Mouse (Mus musculus): ENCODE measurements around the gene Tyms. TPM values are rescaled to one million over a fixed set of nuclear protein-coding genes. Genes with fewer than 3 reads are reported as not detected.
"Not testable (repeated sequence)": the region's sequence is repeated elsewhere in the genome, so short reads cannot be mapped to it uniquely, and the experiment has no call there.

Tyms gene
- total RNA-seq, 2 experiments from 2014 or later, result 5.8 to 7.2 TPM

DNA sequence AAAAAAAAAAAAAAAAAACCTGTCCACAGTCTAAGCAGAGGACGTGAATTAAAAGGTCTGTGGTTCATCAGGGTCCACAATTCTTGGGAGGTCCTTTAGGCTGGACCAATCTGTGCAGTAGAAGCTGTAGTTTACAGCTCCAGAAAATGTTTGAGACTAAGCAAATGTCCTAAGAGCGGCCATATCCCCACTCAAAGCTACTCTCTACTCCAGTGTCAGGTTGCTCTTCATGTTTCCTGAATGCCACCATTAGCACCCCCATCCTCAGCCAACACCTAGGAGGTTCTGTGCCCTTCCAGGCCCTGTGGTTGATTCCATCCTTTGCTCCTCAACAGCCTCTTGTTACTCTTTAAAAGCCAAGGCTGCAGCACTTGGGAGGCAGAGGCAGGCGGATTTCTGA, 1.0 kb downstream of the Tyms start:
- no peak for DNase-seq (ENCODE audit: low spot score in 2 of 2)
- Histone ChIP-seq H3K4me3 (no peak overlapping the region), H3K27ac (no peak overlapping the region)
- TF ChIP-seq CTCF (conservative IDR thresholded peaks at IDR 0.05), result no peak

GRCm38 (mm10) chr5:30071677-30072076, 1.7 kb downstream of the Tyms start:
- no peak overlapping the region for H3K27ac ChIP-seq
- no peak for TF ChIP-seq CTCF (conservative IDR thresholded peaks at IDR 0.05)
- no peak for DNase-seq (ENCODE audit: low spot score in 2 of 2)
- H3K4me3 ChIP-seq, result no peak overlapping the region

DNA sequence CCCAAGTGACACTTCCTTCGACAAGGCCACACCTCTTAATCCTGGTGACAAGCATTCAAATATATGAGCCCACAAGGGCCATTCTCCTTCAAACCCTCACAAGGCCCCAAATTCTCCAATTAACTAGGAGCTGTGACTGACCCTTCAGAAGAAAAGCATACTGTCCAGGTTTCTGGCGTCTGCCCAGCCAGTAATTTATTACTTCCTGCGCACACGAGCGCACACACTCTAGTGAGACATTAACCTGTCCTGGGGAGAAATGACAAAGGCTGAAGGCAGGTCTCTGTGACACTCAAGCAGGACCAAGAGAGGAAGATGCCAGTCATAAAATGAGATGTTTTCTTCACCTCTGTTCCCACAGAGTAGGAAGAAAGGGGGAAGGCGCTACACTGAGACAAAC, 5.7 kb downstream of the Tyms start:
- H3K27ac ChIP-seq, result no peak overlapping the region
- no peak for DNase-seq (ENCODE audit: low spot score in 2 of 2)
- no peak overlapping the region for H3K4me3 ChIP-seq
- no peak for TF ChIP-seq CTCF (conservative IDR thresholded peaks at IDR 0.05)

- H3K4me3 ChIP-seq; DNase-seq (ENCODE audit: low spot score in 2 of 2); H3K27ac ChIP-seq: not testable (repeated sequence)
These were observed 13.8 kb downstream of the Tyms start for GRCm38 (mm10) chr5:30059607-30060006.

DNA sequence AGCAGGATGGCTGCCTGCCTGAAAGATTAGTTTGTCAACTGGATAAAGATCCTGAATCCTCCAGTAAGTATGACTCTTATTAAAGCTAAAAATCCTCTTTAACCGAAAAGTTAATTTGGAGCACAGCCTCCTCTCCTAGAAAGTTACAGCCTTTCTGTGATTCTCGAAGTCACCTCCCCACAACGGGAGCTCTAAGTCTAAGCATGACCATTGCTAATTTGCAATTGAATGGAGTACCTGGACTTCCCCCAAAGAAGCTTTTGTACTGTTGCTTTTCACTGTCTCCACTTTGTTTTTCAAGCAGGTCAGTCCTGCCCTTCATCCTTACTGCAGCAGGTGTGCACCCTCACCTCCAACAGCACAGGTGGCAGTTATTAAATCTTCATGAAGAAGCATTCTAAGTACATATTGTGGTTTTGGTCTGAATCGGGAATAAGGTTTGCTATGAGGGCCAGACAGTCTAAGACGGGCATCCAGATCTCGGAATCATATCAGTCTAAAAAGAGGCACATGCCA, 15.1 kb downstream of the Tyms start:
- Histone ChIP-seq H3K4me3 (no peak overlapping the region), H3K27ac (no peak overlapping the region)
- no peak for TF ChIP-seq CTCF (conservative IDR thresholded peaks at IDR 0.05)
- no peak for DNase-seq (ENCODE audit: low spot score in 2 of 2)

DNA sequence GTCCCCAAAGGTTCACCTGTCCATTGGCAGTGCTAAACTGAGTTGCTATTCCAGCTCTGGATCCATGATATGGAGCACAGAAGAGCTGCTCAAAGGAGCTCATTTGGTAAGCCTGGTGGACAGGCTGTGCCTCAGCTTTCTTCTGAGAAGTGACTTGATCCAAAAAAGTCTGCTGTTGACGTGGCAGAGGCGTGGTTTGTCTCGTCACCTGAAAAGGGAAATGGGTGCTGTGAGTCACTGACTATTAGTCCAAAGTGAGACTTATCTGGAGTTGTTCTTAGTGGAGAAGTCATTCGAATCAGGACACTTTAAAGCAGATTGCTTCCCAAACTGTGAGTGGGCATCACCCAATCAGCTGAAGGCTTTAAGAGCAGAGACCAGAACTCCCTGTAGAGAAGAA, 33.6 kb downstream of the Tyms start:
- DNase-seq (ENCODE audit: low spot score in 2 of 2); H3K27ac ChIP-seq; H3K4me3 ChIP-seq: not testable (repeated sequence)

DNA sequence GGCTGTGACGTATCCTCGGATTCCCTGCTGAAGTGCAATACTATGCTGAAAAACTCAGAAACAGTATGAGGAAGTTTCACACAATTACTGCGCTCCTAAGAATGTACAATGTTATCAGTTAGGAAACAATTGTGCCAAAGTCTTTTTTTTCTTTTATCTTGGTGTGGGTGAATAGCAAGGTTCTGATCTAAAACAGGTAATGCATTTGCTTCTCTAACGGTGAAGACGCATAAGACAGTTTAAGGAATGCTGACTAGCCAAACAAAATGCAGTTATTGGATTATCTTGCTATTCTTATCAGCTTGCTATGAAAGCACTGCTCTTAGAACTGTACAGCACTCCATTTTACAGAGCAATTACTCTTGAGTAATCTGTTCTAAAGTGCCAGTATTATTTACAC, 34.1 kb downstream of the Tyms start:
- H3K27ac ChIP-seq; DNase-seq (ENCODE audit: low spot score in 2 of 2); H3K4me3 ChIP-seq: not testable (repeated sequence)

DNA sequence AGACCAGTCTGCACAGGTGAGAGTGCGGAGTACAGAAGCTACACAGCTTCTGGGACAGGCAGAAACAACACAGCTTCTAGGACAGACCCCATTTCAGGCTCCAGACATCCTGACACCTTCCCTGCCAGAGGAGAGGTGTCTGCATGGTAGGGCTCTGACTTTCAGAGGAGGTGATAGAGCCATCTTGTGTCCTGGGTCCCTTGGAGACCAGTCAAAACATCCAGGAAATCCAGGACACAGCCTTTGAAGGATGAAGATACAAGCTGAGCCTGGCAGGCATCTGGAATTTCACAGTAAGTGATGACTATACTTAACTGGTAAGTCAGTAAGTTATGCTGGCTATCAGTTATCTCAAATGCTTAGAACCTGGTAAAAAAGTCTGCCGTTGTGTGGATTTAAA, 36.3 kb downstream of the Tyms start:
- DNase-seq (ENCODE audit: low spot score in 2 of 2); H3K27ac ChIP-seq; H3K4me3 ChIP-seq: not testable (repeated sequence)

GRCm38 (mm10) chr5:30035862-30036261, 37.6 kb downstream of the Tyms start:
- DNase-seq (ENCODE audit: low spot score in 2 of 2); H3K27ac ChIP-seq; H3K4me3 ChIP-seq: not testable (repeated sequence)

DNA sequence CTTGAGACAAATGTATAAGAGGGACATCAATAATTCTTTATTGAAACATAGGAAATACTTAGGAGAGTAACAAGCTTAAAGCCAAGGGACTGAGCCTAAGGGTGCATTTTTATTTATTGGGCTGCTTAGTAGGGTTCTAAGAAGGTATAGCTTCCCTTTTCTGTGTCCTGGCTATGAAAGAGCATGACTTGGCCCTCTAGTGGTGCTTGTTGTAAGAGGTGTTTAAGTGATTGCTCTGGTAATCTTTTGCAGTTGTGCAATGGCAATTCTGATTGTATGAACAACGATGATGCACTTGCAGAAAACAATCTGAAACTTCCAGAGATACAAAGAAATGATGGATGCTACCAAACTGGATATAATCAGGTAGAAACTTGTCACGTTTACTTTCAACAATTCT, 58.8 kb downstream of the Tyms start:
- TF ChIP-seq CTCF (conservative IDR thresholded peaks at IDR 0.05), result peak; percentile 76
- Histone ChIP-seq H3K4me3 (no peak overlapping the region), H3K27ac (no peak overlapping the region)
- DNase-seq (ENCODE audit: low spot score in 2 of 2), result peak in 1 of 2 experiments; percentile 8

DNA sequence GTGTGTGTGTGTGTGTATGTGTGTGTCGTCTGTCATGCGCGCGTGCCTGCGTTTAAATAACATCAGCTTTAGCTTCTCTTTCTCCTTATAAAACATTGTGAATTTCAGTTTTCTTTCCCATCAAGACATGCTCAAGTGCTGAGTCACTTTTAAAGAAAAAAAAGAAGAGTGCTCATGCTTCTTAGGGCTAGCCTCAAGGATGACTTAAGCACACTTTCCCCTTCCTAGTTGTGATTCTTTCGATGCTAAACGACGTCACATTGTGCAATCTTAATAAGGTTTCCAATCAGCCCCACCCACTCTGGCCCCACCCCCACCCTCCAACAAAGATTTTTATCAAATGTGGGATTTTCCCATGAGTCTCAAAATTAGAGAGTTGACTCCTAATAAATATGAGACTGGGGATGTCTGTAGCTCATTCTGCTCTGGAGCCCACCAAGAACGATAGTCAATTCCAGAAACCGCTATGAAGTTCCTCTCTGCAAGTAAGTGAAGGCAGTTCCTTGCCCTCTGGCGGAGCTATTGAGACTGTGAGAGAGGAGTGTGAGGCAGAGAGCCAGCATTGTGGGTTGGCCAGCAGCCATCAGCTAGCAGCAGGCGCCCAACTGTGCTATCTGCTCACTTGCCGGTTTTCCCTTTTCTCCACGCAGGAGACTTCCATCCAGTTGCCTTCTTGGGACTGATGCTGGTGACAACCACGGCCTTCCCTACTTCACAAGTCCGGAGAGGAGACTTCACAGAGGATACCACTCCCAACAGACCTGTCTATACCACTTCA, 60.5 kb downstream of the Tyms start, which contains the start of gene Il6:
Gene Il6 (plus strand): TSS at position 389 of the 778 bp plus-strand sequence.
- Histone ChIP-seq H3K4me3 (peak within 1 kb of the TSS; percentile 27), H3K27ac (no peak within 1 kb of the TSS)
- TF ChIP-seq CTCF (conservative IDR thresholded peaks at IDR 0.05), result peak; percentile 76
- DNase-seq (ENCODE audit: low spot score in 2 of 2), result peak; percentile 90 to 92

Other genes starting within 250 kb of the Tyms start
- not detected for gene Il6, start 60.5 kb downstream of the Tyms start, total RNA-seq (2021)
- gene Garem2, start 31.5 kb upstream of the Tyms start, total RNA-seq (2021), result 10 to 100 TPM; 12.7 to 12.9 TPM
- gene 3110082J24Rik, start 32.5 kb upstream of the Tyms start, total RNA-seq (2021), result 1 to 10 TPM; 2.0 to 2.6 TPM
- gene Hadha, start 81.5 kb upstream of the Tyms start, total RNA-seq (2021), result 10 to 100 TPM; 77.8 to 80.9 TPM
- gene Hadhb, start 81.6 kb upstream of the Tyms start, total RNA-seq (2021), result 10 to 100 TPM; 88.4 to 93.2 TPM
- not detected for gene Adgrf3, start 132.1 kb upstream of the Tyms start, total RNA-seq (2021)
- 10 to 100 TPM; 34.9 to 35.3 TPM for gene Selenoi, start 159.0 kb upstream of the Tyms start, total RNA-seq (2021)
- 1 to 10 TPM; 7.6 to 8.6 TPM for gene Drc1, start 207.8 kb upstream of the Tyms start, total RNA-seq (2021)